23 mouse cellular contexts compared by ENCODE assay signal in the genomic region with DNA sequence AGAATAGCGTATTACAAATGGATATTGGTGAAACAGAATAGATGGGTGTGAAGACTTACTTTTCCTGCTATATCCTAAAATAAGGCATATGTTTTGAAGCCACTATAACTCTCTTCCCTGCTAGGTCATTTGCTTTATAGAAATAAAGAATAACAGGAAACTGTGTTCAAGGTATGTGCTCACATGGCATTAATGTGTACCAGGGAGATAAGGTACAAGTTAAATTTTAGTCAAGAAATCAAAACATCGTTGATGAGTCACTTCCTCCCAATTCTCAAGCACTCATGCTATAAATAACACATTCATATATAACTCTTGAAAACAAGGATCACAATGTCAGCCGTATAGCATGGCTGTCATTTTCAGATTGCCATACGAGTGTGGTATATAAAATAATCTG.
DNase-seq lines count a peak whose midpoint lies in the region; ATAC-seq and TF ChIP-seq lines count a peak whose summit lies in the region.
"Had no signal": no experiment of that assay in that cellular context is flagged by ENCODE, and none has a peak within 500 bp of the region (broad histone marks: within the 10 kb centered on the region; RNA-seq: fewer than 3 reads in every experiment).

No protein-coding gene starts in this region.

- no peak for TF ChIP-seq CTCF in heart, postnatal 0 days (IDR thresholded peaks at IDR 0.05; ENCODE audit: low read depth)
- TF ChIP-seq CTCF in kidney, postnatal 0 days (IDR thresholded peaks at IDR 0.05; ENCODE audit: low read depth): no peak
- no peak for TF ChIP-seq CTCF in lung, postnatal 0 days (IDR thresholded peaks at IDR 0.05)
- no peak for TF ChIP-seq CTCF in stomach, postnatal 0 days (IDR thresholded peaks at IDR 0.05; ENCODE audit: low read depth)

- H3K27me3 ChIP-seq in heart, postnatal 0 days (ENCODE audit: control insufficient read depth, insufficient read depth, low read length): no peaks in the 10 kb centered on the region
- H3K27me3 ChIP-seq in kidney, postnatal 0 days (ENCODE audit: insufficient read depth, low read length): no peaks in the 10 kb centered on the region
- no peaks in the 10 kb centered on the region for H3K27me3 ChIP-seq in lung, postnatal 0 days (replicated peaks; ENCODE audit: insufficient read depth, low read length)
- H3K27me3 ChIP-seq in stomach, postnatal 0 days (ENCODE audit: control insufficient read depth, insufficient read depth, low read length): no peaks in the 10 kb centered on the region
- H3K27me3 ChIP-seq: CH12.LX; forebrain, embryonic 13.5 days; heart, embryonic 13.5 days; hindbrain, embryonic 13.5 days had no signal

- H3K4me3 ChIP-seq in heart, postnatal 0 days (ENCODE audit: low read depth, low read length): no peak overlapping the region
- H3K4me3 ChIP-seq in kidney, postnatal 0 days (replicated peaks; ENCODE audit: low read depth, low read length): no peak overlapping the region
- H3K4me3 ChIP-seq in lung, postnatal 0 days (ENCODE audit: low read depth, low read length): no peak overlapping the region
- no peak overlapping the region for H3K4me3 ChIP-seq in stomach, postnatal 0 days (ENCODE audit: low read depth, low read length)
- H3K4me3 ChIP-seq: embryonic facial prominence, embryonic 10.5 days; forebrain, embryonic 13.5 days; heart, embryonic 13.5 days; hindbrain, embryonic 13.5 days had no signal

- WGBS in heart, postnatal 0 days: 47% methylated on average over 4 of the region's 4 CpGs
- 60% methylated on average over 4 of the region's 4 CpGs for WGBS in kidney, postnatal 0 days
- WGBS in lung, postnatal 0 days: 40% methylated on average over 4 of the region's 4 CpGs
- 62% methylated on average over 4 of the region's 4 CpGs for WGBS in stomach, postnatal 0 days

- no peak for DNase-seq in heart, postnatal 0 days (ENCODE audit: low spot score)
- no peak for DNase-seq in heart, adult 8-10 months (ENCODE audit: low spot score)
- peak; percentile 9 for DNase-seq in kidney, postnatal 0 days (ENCODE audit: low spot score)
- DNase-seq in kidney, adult 18-20 months: no peak
- DNase-seq in lung, postnatal 0 days (ENCODE audit: low spot score): peak; percentile 41
- DNase-seq in lung, postnatal 4 days: no peak
- no peak for DNase-seq in stomach, postnatal 0 days (ENCODE audit: low spot score)
- DNase-seq in c-Kit-positive CD71-positive TER-119-positive erythroid progenitor cells, embryonic 14.5 days (ENCODE audit: low spot score): no peak
- DNase-seq: adrenal gland, adult 2 months; adrenal gland, postnatal 25 days; cerebellum, adult 11 months; cerebellum, adult 9-11 months; cerebellum, postnatal 36 days; forebrain, postnatal 0 days; gastrocnemius, postnatal 14 days; heart, postnatal 10 days; heart, postnatal 4 days had no signal

- no peaks in the 10 kb centered on the region for H3K36me3 ChIP-seq in heart, postnatal 0 days (replicated peaks; ENCODE audit: control insufficient read depth, insufficient read depth, low read length)
- no peaks in the 10 kb centered on the region for H3K36me3 ChIP-seq in kidney, postnatal 0 days (ENCODE audit: insufficient read depth, low read length)
- no peaks in the 10 kb centered on the region for H3K36me3 ChIP-seq in lung, postnatal 0 days (ENCODE audit: insufficient read depth, low read length)
- H3K36me3 ChIP-seq in stomach, postnatal 0 days (ENCODE audit: control insufficient read depth, insufficient read depth, low read length): no peaks in the 10 kb centered on the region
- H3K36me3 ChIP-seq: embryonic facial prominence, embryonic 10.5 days; heart, embryonic 13.5 days; hindbrain, embryonic 13.5 days had no signal

- H3K9me3 ChIP-seq in heart, postnatal 0 days (replicated peaks; ENCODE audit: control insufficient read depth, low read length): no peaks in the 10 kb centered on the region
- no peaks in the 10 kb centered on the region for H3K9me3 ChIP-seq in kidney, postnatal 0 days (replicated peaks; ENCODE audit: low read length)
- no peaks in the 10 kb centered on the region for H3K9me3 ChIP-seq in lung, postnatal 0 days (ENCODE audit: low read length)
- no peaks in the 10 kb centered on the region for H3K9me3 ChIP-seq in stomach, postnatal 0 days (ENCODE audit: control insufficient read depth, low read length)
- H3K9me3 ChIP-seq: embryonic facial prominence, embryonic 10.5 days; forebrain, embryonic 13.5 days; heart, embryonic 13.5 days; hindbrain, embryonic 13.5 days had no signal

- 0 out of 2 replicates have a peak, but pooled peaks have one; percentile 23 for TF ChIP-seq EP300 in heart, postnatal 0 days (IDR thresholded peaks at IDR 0.05; ENCODE audit: low read depth)
- TF ChIP-seq EP300 in lung, postnatal 0 days (IDR thresholded peaks at IDR 0.05): peak; percentile 81
- TF ChIP-seq EP300 in stomach, postnatal 0 days (optimal IDR thresholded peaks at IDR 0.05): no peak

- H3K27ac ChIP-seq in heart, postnatal 0 days (ENCODE audit: low read depth): no peak overlapping the region
- H3K27ac ChIP-seq in kidney, postnatal 0 days: no peak overlapping the region
- no peak overlapping the region for H3K27ac ChIP-seq in lung, postnatal 0 days (ENCODE audit: low read length)
- no peak overlapping the region for H3K27ac ChIP-seq in stomach, postnatal 0 days (replicated peaks)
- H3K27ac ChIP-seq: embryonic facial prominence, embryonic 10.5 days; forebrain, embryonic 13.5 days; heart, embryonic 13.5 days; hindbrain, embryonic 13.5 days; hindbrain, postnatal 0 days had no signal

- no peaks in the 10 kb centered on the region for H3K4me1 ChIP-seq in heart, postnatal 0 days (ENCODE audit: control insufficient read depth, insufficient read depth)
- H3K4me1 ChIP-seq in kidney, postnatal 0 days (replicated peaks; ENCODE audit: insufficient read depth, low read length): no peaks in the 10 kb centered on the region
- no peaks in the 10 kb centered on the region for H3K4me1 ChIP-seq in lung, postnatal 0 days (ENCODE audit: insufficient read depth, low read depth, low read length)
- H3K4me1 ChIP-seq in stomach, postnatal 0 days (replicated peaks; ENCODE audit: control insufficient read depth, insufficient read depth): no peaks in the 10 kb centered on the region
- H3K4me1 ChIP-seq: embryonic facial prominence, embryonic 10.5 days; forebrain, embryonic 13.5 days; heart, embryonic 13.5 days; hindbrain, embryonic 13.5 days had no signal

- no peak overlapping the region for H3K9ac ChIP-seq in heart, postnatal 0 days (replicated peaks; ENCODE audit: low read depth, low read length)
- H3K9ac ChIP-seq in kidney, postnatal 0 days (ENCODE audit: low read depth, low read length): no peak overlapping the region
- no peak overlapping the region for H3K9ac ChIP-seq in lung, postnatal 0 days (replicated peaks; ENCODE audit: low read depth)
- H3K9ac ChIP-seq in stomach, postnatal 0 days (ENCODE audit: low read length): no peak overlapping the region
- H3K9ac ChIP-seq: forebrain, embryonic 13.5 days; forebrain, postnatal 0 days; heart, embryonic 13.5 days; hindbrain, embryonic 13.5 days had no signal

- ATAC-seq in heart, postnatal 0 days (ENCODE audit: insufficient read depth, low read depth): no peak
- no peak for ATAC-seq in kidney, postnatal 0 days (replicated peaks; ENCODE audit: low FRiP score, low read depth)
- peak; percentile 32 for ATAC-seq in lung, postnatal 0 days
- ATAC-seq in stomach, postnatal 0 days (ENCODE audit: low FRiP score, low TSS enrichment): 0 out of 2 replicates have a peak, but pooled peaks have one; percentile 15
- ATAC-seq: forebrain, embryonic 13.5 days; forebrain, postnatal 0 days; hindbrain, postnatal 0 days had no signal

- H3K4me2 ChIP-seq in heart, postnatal 0 days (ENCODE audit: low read depth, low read length): no peak overlapping the region
- no peak overlapping the region for H3K4me2 ChIP-seq in kidney, postnatal 0 days (ENCODE audit: low read length)
- no peak overlapping the region for H3K4me2 ChIP-seq in lung, postnatal 0 days (replicated peaks; ENCODE audit: low read depth, low read length)
- H3K4me2 ChIP-seq in stomach, postnatal 0 days (replicated peaks; ENCODE audit: low read depth): no peak overlapping the region
- H3K4me2 ChIP-seq: forebrain, embryonic 13.5 days; heart, embryonic 13.5 days; hindbrain, embryonic 13.5 days had no signal

Comparison
In these comparisons a context has a peak if more than half of its experiments do, and no peak if none do; other contexts are left out.
1. DNase-seq: peak in kidney, postnatal 0 days (single experiment) and lung, postnatal 0 days (single experiment); none in heart, postnatal 0 days (single experiment), heart, adult 8-10 months (single experiment), kidney, adult 18-20 months (single experiment), lung, postnatal 4 days (0 of 2), stomach, postnatal 0 days (single experiment) and c-Kit-positive CD71-positive TER-119-positive erythroid progenitor cells, embryonic 14.5 days (single experiment).
2. ATAC-seq: peak in lung, postnatal 0 days (single experiment) and stomach, postnatal 0 days (single experiment); none in heart, postnatal 0 days (single experiment) and kidney, postnatal 0 days (single experiment).